Mouse (Mus musculus) adrenal gland, adult 8-10 months (tissue): Measurements from ENCODE around the gene AW551984. TPM values are rescaled to one million over a fixed set of nuclear protein-coding genes. Genes with fewer than 3 reads are reported as not detected.

ENCODE experiments used
- DNase-seq: peaks from one replicate; pipeline ENCODE4 v3.0.0; 2022
- total RNA-seq, 4 experiments: library from RNA; stranded (reverse); gene quantifications; 2 replicates each; pipeline ENCODE4 v1.2.4; 2022

Gene AW551984
- total RNA-seq = 10 to 100 TPM; 14.1 to 23.1 (median 19.1) TPM

- DNase-seq = no peak
These were observed at the start of gene AW551984 for GRCm38 (mm10) chr9:39603999-39604453. Gene AW551984, minus strand, starts transcription at chr9:39604403.

- no peak for DNase-seq
These were observed 43.2 kb upstream of the AW551984 start for GRCm38 (mm10) chr9:39647382-39647781.

GRCm38 (mm10) chr9:39644785-39645184, 40.6 kb upstream of the AW551984 start, which contains the start of gene Olfr961:
Gene Olfr961, plus strand, starts transcription at chr9:39645085.
- DNase-seq = no peak

- DNase-seq = no peak
These were observed 29.9 kb upstream of the AW551984 start for GRCm38 (mm10) chr9:39633913-39634594.

GRCm38 (mm10) chr9:39629069-39629468, 24.9 kb upstream of the AW551984 start:
- no peak for DNase-seq

- DNase-seq = no peak
These were observed 20.5 kb upstream of the AW551984 start for GRCm38 (mm10) chr9:39624711-39625110.

GRCm38 (mm10) chr9:39623783-39624182, 19.6 kb upstream of the AW551984 start:
- no peak for DNase-seq

- no peak for DNase-seq
These were observed 16.9 kb upstream of the AW551984 start, which contains the start of gene Olfr960 for GRCm38 (mm10) chr9:39621073-39621472. Gene Olfr960, plus strand, starts transcription at chr9:39621373.

GRCm38 (mm10) chr9:39611953-39612352, 7.8 kb upstream of the AW551984 start:
- DNase-seq = no peak

- no peak for DNase-seq
These were observed 6.2 kb upstream of the AW551984 start, which contains the start of gene Olfr148 for GRCm38 (mm10) chr9:39610355-39610754. Gene Olfr148, plus strand, starts transcription at chr9:39610655.

- DNase-seq = no peak
These were observed 4.3 kb upstream of the AW551984 start for GRCm38 (mm10) chr9:39608497-39608896.

GRCm38 (mm10) chr9:39603333-39603845, 814 bp downstream of the AW551984 start:
- DNase-seq = no peak

GRCm38 (mm10) chr9:39602536-39603332, 1.5 kb downstream of the AW551984 start:
- DNase-seq = no peak

- DNase-seq = no peak
These were observed 27.2 kb downstream of the AW551984 start for GRCm38 (mm10) chr9:39577050-39577449.

GRCm38 (mm10) chr9:39575469-39575868, 28.7 kb downstream of the AW551984 start, which contains the start of gene Olfr959:
Gene Olfr959, minus strand, starts transcription at chr9:39575569.
- DNase-seq = no peak

- DNase-seq = no peak
These were observed 45.9 kb downstream of the AW551984 start for GRCm38 (mm10) chr9:39558349-39558647.

GRCm38 (mm10) chr9:39557529-39558348, 46.5 kb downstream of the AW551984 start:
- no peak for DNase-seq

GRCm38 (mm10) chr9:39553946-39554345, 50.3 kb downstream of the AW551984 start, which contains the start of gene Olfr958:
Gene Olfr958, minus strand, starts transcription at chr9:39554054.
- DNase-seq = no peak

GRCm38 (mm10) chr9:39550806-39551205, 53.4 kb downstream of the AW551984 start:
- DNase-seq = no peak
